Mouse (Mus musculus): ENCODE measurements around the gene Zbtb46.

- TF ChIP-seq CTCF (IDR thresholded peaks at IDR 0.05; ENCODE audit: insufficient read depth, low read depth, low read length) (no peak), POLR2A (IDR thresholded peaks at IDR 0.05; ENCODE audit: insufficient read depth, low read depth, low read length) (no peak)
Measured at GRCm38 (mm10) chr2:181492206-181492605, 33.0 kb upstream of the Zbtb46 start.
